Mouse (Mus musculus): ENCODE data around the gene Adm. TPM values are rescaled to one million over a fixed set of nuclear protein-coding genes. Genes with fewer than 3 reads are reported as not detected.
A peak's percentile ranks its signal among the peaks of the same experiment; 100 is the strongest.

The Adm gene
- polyA plus RNA-seq, 1 experiment from 2014 or later = 4.1 TPM

- peaks cover 23% of the 10 kb centered on the region for H3K4me1 ChIP-seq (ENCODE audit: control insufficient read depth, insufficient read depth, low read length)
- H3K36me3 ChIP-seq (ENCODE audit: control insufficient read depth, insufficient read depth, low read length) = no peaks in the 10 kb centered on the region
- H3K4me2 ChIP-seq (ENCODE audit: low read depth, low read length) = no peak overlapping the region
- H3K27me3 ChIP-seq (ENCODE audit: control insufficient read depth, insufficient read depth, low read length) = no peaks in the 10 kb centered on the region
- H3K27ac ChIP-seq (ENCODE audit: low read length) = peak overlapping the region; percentile 40
- 53% methylated on average over 6 of the region's 6 CpGs for WGBS
- H3K4me3 ChIP-seq (replicated peaks; ENCODE audit: low read length) = no peak overlapping the region
- no peak overlapping the region for H3K9ac ChIP-seq (ENCODE audit: low read length)
- H3K9me3 ChIP-seq (replicated peaks; ENCODE audit: control insufficient read depth, low read length) = no peaks in the 10 kb centered on the region
- no peak for ATAC-seq (ENCODE audit: insufficient read depth, low FRiP score)
These were observed 43.7 kb downstream of the Adm start for GRCm38 (mm10) chr7:110671121-110671680.

Other genes starting within 250 kb of the Adm start
- gene Sbf2, start 12.7 kb upstream of the Adm start, polyA plus RNA-seq (2015; fragmentation: Nextera tagmentation; extraction: Ambion mirVana) = 28.4 and 31.6 TPM in 2 replicates
- gene Ampd3, start 140.5 kb downstream of the Adm start, polyA plus RNA-seq (2015; fragmentation: Nextera tagmentation; extraction: Ambion mirVana) = 6.7 and 7.2 TPM in 2 replicates
- gene Rnf141, start 216.8 kb downstream of the Adm start, polyA plus RNA-seq (2015; fragmentation: Nextera tagmentation; extraction: Ambion mirVana) = 42.7 and 46.5 TPM in 2 replicates
- gene Lyve1, start 235.6 kb downstream of the Adm start, polyA plus RNA-seq (2015; fragmentation: Nextera tagmentation; extraction: Ambion mirVana) = 15.2 and 17.4 TPM in 2 replicates